Mouse (Mus musculus): ENCODE results near the gene Cdh20. TPM values are rescaled to one million over a fixed set of nuclear protein-coding genes. Genes with fewer than 3 reads are reported as not detected.

The Cdh20 gene
- polyA plus RNA-seq, 1 experiment from 2014 or later, result not detected

- no peaks in the 10 kb centered on the region for H3K36me3 ChIP-seq (replicated peaks; ENCODE audit: insufficient read depth, low read length)
- H3K4me3 ChIP-seq (ENCODE audit: low read depth, low read length), result no peak overlapping the region
- H3K27ac ChIP-seq (ENCODE audit: low read depth), result no peak overlapping the region
- TF ChIP-seq EP300 (IDR thresholded peaks at IDR 0.05; ENCODE audit: low read depth) (no peak), CTCF (IDR thresholded peaks at IDR 0.05; ENCODE audit: low read depth) (no peak)
- no peaks in the 10 kb centered on the region for H3K27me3 ChIP-seq (ENCODE audit: insufficient read depth, low read length)
- no peaks in the 10 kb centered on the region for H3K4me1 ChIP-seq (ENCODE audit: insufficient read depth)
- no peaks in the 10 kb centered on the region for H3K9me3 ChIP-seq (ENCODE audit: low read length)
- 50% methylated on average over 1 of the region's 1 CpGs for WGBS (ENCODE audit: insufficient replicate concordance)
- DNase-seq (no peak), ATAC-seq (no peak)
- no peak overlapping the region for H3K9ac ChIP-seq (replicated peaks)
- H3K4me2 ChIP-seq (ENCODE audit: low read depth, low read length), result no peak overlapping the region
These were observed 245.0 kb downstream of the Cdh20 start for GRCm38 (mm10) chr1:105013291-105013690.

DNA sequence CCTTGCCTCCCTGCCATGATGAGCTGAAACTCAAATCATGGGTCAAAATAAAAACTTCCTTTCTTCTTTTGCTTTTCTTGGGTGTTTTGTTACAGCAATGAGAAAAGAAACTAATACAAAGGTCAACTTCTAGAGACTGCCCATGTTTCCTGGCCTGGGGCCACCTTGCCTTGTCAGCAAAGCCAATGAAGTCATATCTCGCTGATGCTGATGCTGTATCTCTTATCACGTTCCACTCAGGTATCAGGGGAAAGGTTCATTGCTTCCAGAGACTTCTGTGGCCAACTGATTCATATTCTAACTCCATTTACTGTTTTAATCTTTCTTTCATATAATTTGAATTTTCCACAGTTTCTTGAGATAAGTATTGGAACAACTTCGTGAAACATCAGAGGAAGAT lies 273.3 kb downstream of the Cdh20 start:
- WGBS (ENCODE audit: insufficient replicate concordance), result 71% methylated on average over 3 of the region's 3 CpGs
- ATAC-seq, result no peak

More for the DNA sequence above, 273.3 kb downstream of the Cdh20 start:
- H3K4me3 ChIP-seq (ENCODE audit: low read depth, low read length), result no peak overlapping the region
- H3K9ac ChIP-seq (replicated peaks), result no peak overlapping the region
- H3K27ac ChIP-seq (ENCODE audit: low read depth), result no peak overlapping the region
- TF ChIP-seq EP300 (IDR thresholded peaks at IDR 0.05; ENCODE audit: low read depth) (no peak), CTCF (IDR thresholded peaks at IDR 0.05; ENCODE audit: low read depth) (no peak)
- no peaks in the 10 kb centered on the region for H3K27me3 ChIP-seq (ENCODE audit: insufficient read depth, low read length)
- H3K4me1 ChIP-seq (ENCODE audit: insufficient read depth), result no peaks in the 10 kb centered on the region
- H3K9me3 ChIP-seq (ENCODE audit: low read length), result no peaks in the 10 kb centered on the region
- H3K36me3 ChIP-seq (replicated peaks; ENCODE audit: insufficient read depth, low read length), result no peaks in the 10 kb centered on the region
- no peak for DNase-seq
- H3K4me2 ChIP-seq (ENCODE audit: low read depth, low read length), result no peak overlapping the region
